Comparison of ENCODE assay signal across 37 mouse cellular contexts in the genomic region with DNA sequence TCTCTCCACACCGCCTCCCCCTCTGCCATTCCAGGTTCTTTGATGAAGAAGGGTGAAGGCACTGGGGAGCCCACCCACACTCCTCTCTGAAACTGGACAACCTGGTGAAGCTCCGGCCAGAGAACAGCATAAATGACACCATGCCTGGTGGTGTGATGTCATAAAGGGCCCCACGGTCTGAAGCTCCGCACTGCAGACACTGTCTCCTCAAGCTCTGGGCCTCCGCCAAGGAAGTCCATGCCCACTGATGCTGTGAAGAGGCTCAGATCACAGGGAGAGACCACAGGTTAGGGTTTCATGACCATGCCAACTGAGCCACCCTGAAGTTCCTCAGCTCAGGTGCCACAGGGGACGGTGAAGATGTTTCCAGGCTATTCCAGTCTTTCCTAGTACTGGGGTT. TPM values are rescaled to one million over a fixed set of nuclear protein-coding genes. Genes with fewer than 3 reads are reported as not detected.
"Had no signal": no experiment of that assay in that cellular context is flagged by ENCODE, and none has a peak within 500 bp of the region (broad histone marks: within the 10 kb centered on the region; RNA-seq: fewer than 3 reads in every experiment).

Gene Antxrl (plus strand): TSS at position 192 of the 400 bp plus-strand sequence.

- H3K9me3 ChIP-seq: limb, embryonic 10.5 days; limb, embryonic 12.5 days; limb, embryonic 13.5 days; limb, embryonic 15.5 days; liver, embryonic 12.5 days; liver, embryonic 13.5 days; liver, embryonic 15.5 days; lung, embryonic 15.5 days; midbrain, embryonic 10.5 days; midbrain, embryonic 12.5 days; midbrain, embryonic 13.5 days; midbrain, embryonic 15.5 days had no signal

- H3K27ac ChIP-seq: limb, embryonic 10.5 days; limb, embryonic 12.5 days; limb, embryonic 13.5 days; limb, embryonic 15.5 days; liver, embryonic 12.5 days; liver, embryonic 13.5 days; liver, embryonic 14.5 days; liver, embryonic 15.5 days; lung, embryonic 15.5 days; macrophage; midbrain, embryonic 10.5 days; midbrain, embryonic 12.5 days; midbrain, embryonic 13.5 days; midbrain, embryonic 15.5 days had no signal

- H3K9ac ChIP-seq: limb, embryonic 12.5 days; limb, embryonic 13.5 days; limb, embryonic 15.5 days; liver, embryonic 12.5 days; liver, embryonic 13.5 days; liver, embryonic 14.5 days; liver, embryonic 15.5 days; liver, postnatal 0 days; lung, embryonic 14.5 days; lung, embryonic 15.5 days; midbrain, embryonic 12.5 days; midbrain, embryonic 13.5 days; midbrain, embryonic 15.5 days had no signal

- H3K4me3 ChIP-seq: limb, embryonic 10.5 days; limb, embryonic 12.5 days; limb, embryonic 13.5 days; limb, embryonic 15.5 days; liver, embryonic 12.5 days; liver, embryonic 13.5 days; liver, embryonic 15.5 days; lung, embryonic 15.5 days; megakaryocyte, embryonic 14.5 days; midbrain, embryonic 10.5 days; midbrain, embryonic 12.5 days; midbrain, embryonic 13.5 days; midbrain, embryonic 15.5 days; myocyte had no signal

- H3K36me3 ChIP-seq: limb, embryonic 10.5 days; limb, embryonic 12.5 days; limb, embryonic 13.5 days; limb, embryonic 15.5 days; liver, embryonic 12.5 days; liver, embryonic 13.5 days; liver, embryonic 15.5 days; lung, embryonic 15.5 days; midbrain, embryonic 10.5 days; midbrain, embryonic 12.5 days; midbrain, embryonic 13.5 days; midbrain, embryonic 15.5 days had no signal

- H3K4me1 ChIP-seq: liver, embryonic 12.5 days; liver, embryonic 13.5 days; liver, embryonic 15.5 days; lung, embryonic 15.5 days; megakaryocyte, embryonic 14.5 days; midbrain, embryonic 10.5 days; midbrain, embryonic 12.5 days; midbrain, embryonic 13.5 days; midbrain, embryonic 15.5 days had no signal

- H3K27me3 ChIP-seq: limb, embryonic 12.5 days; limb, embryonic 13.5 days; limb, embryonic 15.5 days; liver, embryonic 12.5 days; liver, embryonic 13.5 days; liver, embryonic 15.5 days; lung, embryonic 15.5 days; megakaryocyte, embryonic 14.5 days; midbrain, embryonic 12.5 days; midbrain, embryonic 13.5 days; midbrain, embryonic 15.5 days had no signal

- DNase-seq: left cerebral cortex, postnatal 4 days; liver; liver, embryonic 13.5 days; liver, postnatal 0 days; lung, adult 18-20 months; lung, adult 2 months; lung, embryonic 14.5 days; lung, postnatal 10 days; lung, postnatal 14 days; lung, postnatal 36 days; lung, postnatal 4 days; midbrain, embryonic 14.5 days had no signal

- H3K4me2 ChIP-seq: limb, embryonic 12.5 days; limb, embryonic 13.5 days; limb, embryonic 15.5 days; liver, embryonic 11.5 days; liver, embryonic 12.5 days; liver, embryonic 13.5 days; liver, embryonic 15.5 days; lung, embryonic 14.5 days; lung, embryonic 15.5 days; midbrain, embryonic 11.5 days; midbrain, embryonic 12.5 days; midbrain, embryonic 13.5 days; midbrain, embryonic 15.5 days had no signal

- ATAC-seq: liver, embryonic 12.5 days; liver, postnatal 0 days; lung, postnatal 0 days; midbrain, embryonic 13.5 days; midbrain, embryonic 15.5 days; midbrain, embryonic 16.5 days had no signal

RNA-seq across cellular contexts. Expression of gene Antxrl, which starts in this region (rescaled TPM):
- polyA plus RNA-seq: limb, embryonic 10.5 days; limb, embryonic 11.5 days; limb, embryonic 12.5 days; limb, embryonic 13.5 days; limb, embryonic 14.5 days; limb, embryonic 15.5 days; liver, adult 2 months; liver, embryonic 11.5 days; liver, embryonic 12.5 days; liver, embryonic 13.5 days; liver, embryonic 14.5 days; liver, embryonic 15.5 days; liver, embryonic 16.5 days; liver, postnatal 0 days; lung, adult 2 months; lung, embryonic 14.5 days; lung, embryonic 15.5 days; lung, embryonic 16.5 days; lung, postnatal 0 days; macrophage; midbrain, embryonic 10.5 days; midbrain, embryonic 11.5 days; midbrain, embryonic 12.5 days; midbrain, embryonic 13.5 days; midbrain, embryonic 14.5 days; midbrain, embryonic 15.5 days; midbrain, embryonic 16.5 days; midbrain, postnatal 0 days had no signal
